Mouse (Mus musculus): ENCODE measurements around the gene Mreg. TPM values are rescaled to one million over a fixed set of nuclear protein-coding genes. Genes with fewer than 3 reads are reported as not detected.

Gene Mreg
- polyA plus RNA-seq, 1 experiment, result 23.3 TPM

GRCm38 (mm10) chr1:72227546-72227945 lies 15.4 kb upstream of the Mreg start:
- DNase-seq (ENCODE audit: low spot score), result no peak

GRCm38 (mm10) chr1:72226887-72227481 lies 14.9 kb upstream of the Mreg start:
- DNase-seq (ENCODE audit: low spot score), result no peak

- DNase-seq (ENCODE audit: low spot score), result no peak
Observed at GRCm38 (mm10) chr1:72226172-72226886, 14.2 kb upstream of the Mreg start.

DNA sequence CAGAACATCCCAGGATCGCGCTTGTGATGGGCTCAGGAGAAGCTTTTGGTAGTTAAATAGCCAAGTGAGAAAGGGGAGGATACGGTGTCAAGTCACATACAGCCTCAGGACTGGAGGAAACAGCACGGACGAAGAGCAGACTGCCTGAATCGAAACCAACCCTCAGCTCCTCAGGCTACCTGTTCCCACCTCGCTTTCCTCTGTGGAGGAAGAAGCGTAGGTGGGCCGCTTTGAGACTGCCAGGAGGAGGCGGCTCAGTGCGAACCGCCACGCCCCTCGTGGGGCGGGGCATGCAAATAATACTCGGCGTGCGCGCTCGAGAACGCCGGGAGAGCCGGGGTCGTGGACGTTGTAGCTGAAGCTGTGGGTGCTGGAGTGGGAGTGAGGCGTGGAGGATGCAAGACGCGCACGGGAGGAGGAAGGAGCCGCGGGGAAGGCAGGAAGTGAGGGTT lies 13.6 kb upstream of the Mreg start:
- DNase-seq (ENCODE audit: low spot score), result peak; percentile 54

DNA sequence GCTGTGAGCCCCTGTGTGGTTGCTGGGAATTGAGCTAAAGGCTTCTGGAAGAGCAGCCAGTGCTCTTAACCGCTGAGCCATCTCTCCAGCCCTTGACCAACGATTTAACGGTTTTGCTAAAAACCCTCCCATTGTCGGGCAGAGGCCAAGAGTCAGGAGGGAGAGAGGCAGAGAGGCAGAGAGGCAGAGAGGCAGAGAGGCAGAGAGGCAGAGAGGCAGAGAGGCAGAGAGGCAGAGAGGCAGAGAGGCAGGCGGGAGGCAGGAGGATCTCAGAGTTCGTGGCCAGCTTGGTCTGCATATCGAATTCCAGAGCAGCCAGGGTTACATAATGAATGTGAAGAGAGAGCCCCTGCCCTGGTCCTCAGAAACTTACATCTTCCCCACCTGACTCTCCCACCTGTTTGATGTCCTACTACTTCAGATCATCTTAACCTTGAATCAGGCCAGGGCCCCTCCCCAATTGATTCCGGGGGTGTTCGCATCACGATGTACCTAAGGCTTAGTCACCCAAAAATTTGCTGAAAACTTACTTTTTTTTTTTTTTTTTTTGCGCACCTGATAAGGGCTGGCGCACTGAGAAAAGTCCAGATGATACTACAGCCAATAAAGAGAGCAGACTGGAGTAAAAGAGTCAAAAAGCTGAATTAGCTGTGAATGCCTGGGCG lies 13.1 kb upstream of the Mreg start:
- no peak for DNase-seq (ENCODE audit: low spot score)

DNA sequence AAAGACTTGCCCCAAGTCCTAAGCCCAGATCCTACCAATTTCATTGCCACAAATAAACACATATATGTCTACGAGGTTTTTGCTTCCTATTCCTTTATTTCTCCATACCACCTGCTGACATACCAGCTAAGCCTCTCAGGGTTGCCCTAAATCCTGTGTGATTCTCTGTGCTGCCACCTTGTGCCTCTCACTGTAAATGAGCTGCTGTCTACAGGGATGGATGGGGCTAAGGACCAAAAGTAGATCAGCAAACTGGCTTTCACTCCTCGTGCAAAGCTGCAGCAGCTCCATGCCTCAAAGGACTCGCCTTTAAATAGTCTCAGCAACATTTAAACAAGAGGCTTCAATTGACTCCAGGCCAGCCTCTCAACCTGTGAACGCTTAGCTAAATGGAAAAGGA lies 7.9 kb upstream of the Mreg start:
- no peak for DNase-seq (ENCODE audit: low spot score)

GRCm38 (mm10) chr1:72219116-72219515 lies 7.0 kb upstream of the Mreg start:
- DNase-seq (ENCODE audit: low spot score), result no peak

DNA sequence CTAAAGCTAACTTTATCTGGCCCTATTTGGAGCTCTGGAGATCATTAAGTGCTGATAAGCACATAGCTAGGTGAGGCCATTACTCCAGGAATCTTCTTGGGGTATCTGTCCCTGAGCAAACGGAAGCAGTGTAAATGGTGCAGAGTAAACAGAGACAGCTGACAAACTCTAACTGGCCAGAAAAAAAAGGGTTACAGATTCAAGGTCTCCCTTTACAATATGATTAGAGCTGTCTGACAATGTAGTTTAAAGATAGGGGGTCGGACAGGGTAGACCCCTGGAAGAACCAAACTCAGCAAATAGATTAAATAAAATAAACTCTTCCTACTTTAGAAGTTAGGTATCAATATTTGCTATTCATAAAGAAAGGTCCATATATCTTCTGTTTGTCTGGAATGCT lies 6.5 kb upstream of the Mreg start:
- no peak for DNase-seq (ENCODE audit: low spot score)

- DNase-seq (ENCODE audit: low spot score), result no peak
Observed at GRCm38 (mm10) chr1:72216761-72217160, 4.7 kb upstream of the Mreg start.

GRCm38 (mm10) chr1:72215174-72215573 lies 3.1 kb upstream of the Mreg start:
- DNase-seq (ENCODE audit: low spot score), result no peak

- no peak for DNase-seq (ENCODE audit: low spot score)
Observed at GRCm38 (mm10) chr1:72214470-72214961, 2.4 kb upstream of the Mreg start.

DNA sequence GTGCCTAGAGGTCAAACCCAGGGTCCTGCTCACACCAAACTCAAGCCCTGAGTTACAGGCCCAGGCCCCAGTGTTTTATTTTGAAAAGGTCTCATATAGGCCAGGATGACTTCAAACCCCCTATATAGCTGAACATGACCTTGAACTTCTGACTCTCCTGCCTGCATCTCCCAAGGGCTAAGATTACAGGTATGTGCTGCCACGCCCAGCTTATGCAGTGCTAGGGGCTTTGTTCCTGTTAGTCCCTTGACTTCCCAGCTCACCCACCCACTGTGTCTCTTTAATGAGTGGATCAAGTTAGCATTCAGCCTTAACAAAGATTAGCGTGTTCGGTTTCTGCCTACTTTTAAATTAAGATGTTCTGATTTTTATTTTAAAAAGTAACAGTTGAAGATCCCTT lies 1.8 kb upstream of the Mreg start:
- DNase-seq (ENCODE audit: low spot score), result no peak

DNA sequence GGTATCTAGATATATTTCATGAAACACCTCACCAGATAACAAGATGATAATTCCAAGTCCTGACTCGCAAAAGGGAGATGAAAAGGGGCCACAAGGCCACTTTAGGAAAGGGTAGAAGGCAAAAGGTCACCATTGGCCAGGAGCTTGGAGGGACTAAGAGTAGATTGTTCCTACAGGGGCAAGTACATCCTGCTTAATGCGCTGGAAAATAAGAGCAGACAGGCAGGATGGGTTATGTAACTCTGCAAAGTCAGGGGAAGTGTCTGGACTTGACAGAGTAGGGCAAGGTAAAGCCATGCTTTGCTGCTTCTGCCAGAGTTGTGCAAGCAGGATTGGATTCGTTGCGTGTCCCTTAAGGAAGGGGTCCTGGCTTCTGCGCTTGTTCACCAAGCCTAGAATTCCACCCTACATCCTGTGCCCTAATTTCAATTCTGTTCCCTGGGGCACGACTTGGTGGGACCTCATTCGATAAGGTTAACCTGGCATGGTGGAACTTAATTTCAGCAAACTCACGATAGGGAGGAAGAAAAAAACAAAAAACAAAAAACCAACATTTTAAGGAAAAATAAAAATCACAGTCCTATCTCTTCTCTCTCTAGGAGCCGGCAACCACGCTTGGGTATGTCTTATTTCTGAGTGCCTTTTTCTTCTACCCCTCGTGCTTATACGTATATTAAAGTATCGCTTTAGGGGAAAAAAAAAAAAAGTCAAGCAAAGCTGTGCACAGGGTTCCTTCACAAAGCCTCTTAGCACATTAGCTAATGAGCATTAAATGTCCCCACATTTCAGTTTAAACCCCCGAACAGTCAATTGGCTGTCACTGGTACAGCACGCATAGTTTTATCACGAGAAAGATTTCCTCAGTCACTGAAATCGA lies 1.1 kb downstream of the Mreg start:
- DNase-seq (ENCODE audit: low spot score), result no peak

GRCm38 (mm10) chr1:72208095-72208494 lies 4.0 kb downstream of the Mreg start:
- DNase-seq (ENCODE audit: low spot score), result no peak

DNA sequence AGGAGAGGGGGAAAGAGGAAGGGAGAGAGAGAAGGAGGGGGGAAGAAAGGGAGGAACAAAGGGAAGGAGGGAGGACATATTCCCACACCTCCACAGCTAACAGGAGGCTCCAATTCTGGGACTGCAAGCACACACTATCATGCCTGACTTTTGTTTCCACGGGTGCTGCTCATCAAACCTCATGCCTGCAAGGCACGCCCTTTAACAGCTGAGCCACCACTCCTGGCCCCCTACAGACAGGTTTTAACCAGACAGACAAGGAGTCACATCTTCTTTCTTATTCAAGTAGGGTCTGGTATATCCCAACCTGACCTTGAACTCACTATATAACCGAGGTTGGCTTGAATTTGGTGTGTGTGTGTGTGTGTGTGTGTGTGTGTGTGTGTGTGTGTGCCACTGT lies 7.0 kb downstream of the Mreg start:
- DNase-seq (ENCODE audit: low spot score), result no peak

DNA sequence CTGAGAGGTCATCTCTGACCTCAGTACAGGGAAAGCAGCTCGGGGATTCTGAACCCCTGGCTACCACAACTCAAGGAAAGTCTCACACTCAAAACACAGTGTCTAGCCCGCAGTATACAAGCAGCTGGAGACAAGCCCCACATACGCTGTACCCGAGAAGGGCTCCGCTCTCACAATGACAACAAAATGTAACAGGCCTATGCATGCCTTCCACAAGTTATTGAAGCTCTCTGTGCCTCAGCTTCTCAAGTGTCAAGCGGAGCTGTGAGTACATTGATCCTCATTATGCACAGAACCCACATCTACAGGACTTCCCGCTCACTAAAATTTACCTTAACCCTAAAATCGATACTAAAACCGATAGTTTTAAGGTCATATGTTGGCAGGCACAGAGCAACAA lies 8.9 kb downstream of the Mreg start:
- no peak for DNase-seq (ENCODE audit: low spot score)

GRCm38 (mm10) chr1:72202705-72203104 lies 9.4 kb downstream of the Mreg start:
- no peak for DNase-seq (ENCODE audit: low spot score)

GRCm38 (mm10) chr1:72202068-72202467 lies 10.0 kb downstream of the Mreg start:
- no peak for DNase-seq (ENCODE audit: low spot score)

DNA sequence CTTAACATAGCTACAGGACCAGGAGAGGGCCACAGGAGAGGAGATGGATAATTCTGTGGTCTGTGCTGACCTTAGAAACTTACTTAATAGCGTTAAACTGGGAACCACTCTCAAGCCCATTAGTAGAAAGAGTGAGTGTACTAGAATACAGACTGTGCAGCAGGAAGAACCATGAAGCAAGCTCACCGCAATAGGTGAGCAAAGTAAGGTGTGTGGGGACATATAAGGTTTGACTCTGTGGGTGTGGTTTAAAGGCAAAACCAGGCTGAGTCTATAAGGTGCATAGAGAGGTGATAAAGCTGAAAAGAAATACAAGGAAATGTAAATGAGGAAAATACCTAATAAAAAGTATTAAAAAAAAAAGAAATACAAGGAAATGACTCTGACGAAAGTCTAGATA lies 11.0 kb downstream of the Mreg start:
- no peak for DNase-seq (ENCODE audit: low spot score)

GRCm38 (mm10) chr1:72198142-72198806 lies 13.8 kb downstream of the Mreg start:
- DNase-seq (ENCODE audit: low spot score), result no peak

DNA sequence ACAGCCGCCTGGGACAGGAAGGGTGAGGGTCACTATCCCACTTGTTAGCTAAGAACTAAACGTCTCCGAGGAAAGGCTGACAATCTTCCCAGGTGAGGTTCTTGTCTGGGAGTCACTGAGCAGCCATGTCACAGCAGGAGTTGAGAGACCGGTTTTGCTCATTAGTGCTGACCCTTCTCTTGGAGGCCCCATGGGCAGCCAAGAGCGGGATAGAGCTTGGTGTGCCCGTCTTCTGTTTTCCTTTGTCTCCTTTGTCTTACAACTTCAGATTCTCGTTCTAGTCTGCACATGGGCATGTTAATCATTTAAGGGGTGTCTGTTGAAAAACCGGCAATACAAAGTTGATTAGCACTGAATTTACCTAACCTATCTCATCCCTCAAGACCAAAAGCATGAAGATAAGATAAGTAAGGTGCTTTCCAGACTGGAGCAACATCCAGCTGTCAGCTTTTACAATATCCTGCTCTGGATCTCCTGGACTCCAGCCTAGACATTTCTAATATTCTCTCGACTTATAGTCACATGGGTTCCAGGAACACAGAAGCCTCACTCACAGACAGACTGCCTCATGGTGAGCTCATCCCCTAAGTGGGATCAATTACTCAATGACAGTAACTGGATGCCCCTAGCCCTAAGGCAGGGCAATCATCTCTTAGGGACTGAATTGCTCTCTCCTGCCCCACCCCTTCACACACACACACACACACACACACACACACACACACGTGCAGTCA lies 15.3 kb downstream of the Mreg start:
- DNase-seq (ENCODE audit: low spot score), result no peak
